Mouse (Mus musculus): ENCODE measurements around the gene Il21.

Gene Il21

DNA sequence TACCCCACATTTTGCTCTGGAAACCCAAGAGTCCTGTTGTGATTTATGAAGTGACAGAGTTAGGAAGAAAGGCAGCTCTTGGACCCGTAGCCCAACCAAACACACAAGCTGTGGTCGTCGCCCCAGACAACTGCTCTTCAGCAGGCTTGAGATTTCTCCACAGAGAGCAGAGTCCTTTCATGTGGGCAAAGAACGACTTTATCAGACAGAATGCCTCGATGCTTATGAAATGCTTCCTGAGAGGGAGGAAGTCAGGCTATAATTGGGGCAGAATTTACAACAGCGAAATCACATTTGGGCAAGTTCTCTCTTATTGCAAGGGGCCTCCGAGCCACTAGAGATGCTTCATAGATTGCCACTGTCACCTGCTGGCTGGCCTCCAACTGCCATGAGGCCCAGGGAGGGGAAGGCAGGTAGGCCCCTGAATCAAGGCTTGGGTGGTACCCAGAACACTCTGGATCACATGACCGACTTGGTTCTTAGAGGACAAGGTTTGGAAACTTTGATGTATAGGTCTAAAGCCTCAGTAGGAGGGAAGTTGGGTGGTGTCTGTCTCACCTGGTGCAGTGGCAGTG, 27.1 kb downstream of the Il21 start:
- no peak for TF ChIP-seq GATA4 (IDR thresholded peaks at IDR 0.05; ENCODE audit: insufficient replicate concordance, low read length)

DNA sequence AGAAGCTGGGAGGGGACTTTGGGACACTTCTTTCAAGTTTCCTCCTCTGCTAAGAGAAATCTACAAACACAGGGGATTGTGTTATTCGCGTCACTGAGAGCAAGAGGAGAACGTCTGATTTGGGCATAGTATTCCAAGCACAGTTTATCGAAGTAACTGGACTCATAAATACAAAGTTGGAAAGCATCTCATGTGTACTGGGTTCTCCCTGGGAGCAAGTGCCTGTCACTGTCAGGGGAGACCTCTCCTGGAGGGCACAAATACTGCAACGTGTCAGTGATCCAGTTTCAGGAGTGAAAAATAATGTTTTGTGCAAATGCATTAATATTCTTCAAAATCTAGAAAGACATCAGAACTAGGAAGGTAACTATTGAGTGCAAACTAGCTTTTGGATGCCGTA, 27.9 kb downstream of the Il21 start:
- no peak for TF ChIP-seq GATA4 (IDR thresholded peaks at IDR 0.05; ENCODE audit: insufficient replicate concordance, low read length)

DNA sequence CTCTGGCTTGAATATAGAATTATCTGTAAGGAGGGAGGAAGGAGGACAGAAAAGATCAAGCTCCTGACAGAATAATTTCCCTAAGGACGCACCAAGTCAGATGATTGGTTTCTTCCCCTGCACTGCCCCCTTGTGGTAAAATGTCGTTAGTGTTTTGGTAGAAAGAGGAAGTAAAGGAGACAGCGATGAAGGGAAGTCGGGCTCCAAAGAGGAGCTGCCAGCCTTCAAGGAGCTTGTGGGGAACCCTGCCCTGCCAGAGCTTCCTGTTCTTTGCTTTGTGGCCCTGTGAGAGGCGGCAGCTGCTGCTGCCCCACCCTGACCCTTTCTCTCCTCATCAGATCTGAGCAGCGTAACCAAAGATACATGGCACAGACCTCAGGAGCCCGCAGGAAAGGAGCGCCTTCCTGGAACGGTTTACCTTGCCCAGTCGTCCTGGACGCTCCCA, 28.4 kb downstream of the Il21 start:
- TF ChIP-seq GATA4 (IDR thresholded peaks at IDR 0.05; ENCODE audit: insufficient replicate concordance, low read length) = no peak

GRCm38 (mm10) chr3:37202856-37203255, 29.6 kb downstream of the Il21 start:
- no peak for TF ChIP-seq GATA4 (IDR thresholded peaks at IDR 0.05; ENCODE audit: insufficient replicate concordance, low read length)

DNA sequence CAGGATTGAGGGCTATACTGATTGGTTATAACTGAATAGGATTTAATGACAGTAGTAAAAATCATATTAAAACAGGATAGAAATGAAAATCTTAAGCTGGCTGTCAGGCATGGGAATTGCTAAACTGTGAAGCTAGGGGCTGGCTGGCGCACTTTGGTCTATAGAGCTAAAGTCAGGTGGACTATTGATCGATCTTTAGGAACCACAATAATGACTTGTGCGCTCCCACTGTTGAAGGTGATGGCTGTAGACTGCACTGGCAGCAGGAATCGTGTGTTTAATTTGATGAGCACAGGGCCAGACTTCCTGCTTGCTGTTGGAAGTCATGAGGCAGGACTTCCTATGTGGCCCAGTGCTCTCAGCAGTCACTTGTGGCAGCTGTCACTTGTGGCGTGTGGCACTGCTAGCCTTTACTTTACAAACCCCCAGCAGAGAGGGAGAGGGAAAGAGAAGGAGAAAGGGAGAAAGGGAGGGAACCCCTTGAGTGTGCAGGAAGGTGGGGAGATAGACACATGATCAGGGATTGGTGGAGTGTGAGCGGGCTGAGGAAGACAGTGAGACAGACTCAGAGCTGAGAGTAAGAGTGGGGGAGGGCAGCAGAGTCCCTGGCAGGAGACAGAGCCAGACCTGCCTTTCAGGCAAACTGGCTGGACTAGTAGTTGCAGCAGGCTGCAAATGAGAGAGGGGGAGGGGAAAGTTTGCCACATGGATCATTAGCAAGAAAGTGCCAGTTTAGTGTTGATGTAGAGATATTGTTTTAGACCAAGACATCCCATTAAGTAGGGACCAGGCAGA, 31.1 kb downstream of the Il21 start:
- TF ChIP-seq GATA4 (IDR thresholded peaks at IDR 0.05; ENCODE audit: insufficient replicate concordance, low read length) = no peak

- no peak for TF ChIP-seq GATA4 (IDR thresholded peaks at IDR 0.05; ENCODE audit: insufficient replicate concordance, low read length)
Measured at GRCm38 (mm10) chr3:37198302-37198701, 34.1 kb downstream of the Il21 start.

DNA sequence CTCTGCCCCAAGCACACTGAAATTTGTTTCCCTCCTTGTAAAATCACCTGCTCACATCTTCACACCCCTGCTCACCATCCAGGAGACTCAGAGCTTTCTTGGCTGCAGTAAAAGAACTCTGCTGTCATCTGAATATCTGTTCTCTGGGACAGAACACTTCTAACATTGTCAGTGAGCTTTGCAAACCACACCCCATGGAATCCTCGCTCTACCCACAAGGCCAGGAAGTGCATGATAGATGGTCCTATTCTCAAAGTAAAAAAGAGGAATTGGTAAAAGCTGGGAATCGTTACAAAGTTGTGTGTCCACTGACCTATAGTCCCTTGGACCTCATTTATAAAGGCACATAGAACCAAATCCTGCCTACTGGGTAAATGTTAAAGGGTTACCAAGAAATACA, 40.5 kb downstream of the Il21 start:
- no peak for TF ChIP-seq GATA4 (IDR thresholded peaks at IDR 0.05; ENCODE audit: insufficient replicate concordance, low read length)

DNA sequence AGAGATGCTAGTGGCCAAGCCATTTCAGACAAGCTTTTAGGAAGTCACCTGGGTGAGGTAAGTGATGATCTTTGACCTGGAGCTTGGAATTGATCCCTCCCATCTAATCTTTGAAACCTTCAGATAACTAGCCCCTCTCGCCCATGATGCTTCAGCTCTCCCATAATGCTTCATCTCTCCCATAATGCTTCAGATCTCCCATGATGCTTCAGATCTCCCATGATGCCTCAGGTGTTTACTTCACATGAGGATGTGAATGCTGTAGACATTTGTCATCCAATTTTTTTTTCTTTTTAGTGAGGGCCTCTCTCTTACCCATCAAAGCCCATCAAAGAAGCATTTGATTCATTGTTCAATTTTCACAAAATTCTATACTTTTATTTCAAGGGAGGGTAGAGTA, 46.9 kb downstream of the Il21 start:
- no peak for TF ChIP-seq GATA4 (IDR thresholded peaks at IDR 0.05; ENCODE audit: insufficient replicate concordance, low read length)

- no peak for TF ChIP-seq GATA4 (IDR thresholded peaks at IDR 0.05; ENCODE audit: insufficient replicate concordance, low read length)
Measured at GRCm38 (mm10) chr3:37182415-37183269, 49.8 kb downstream of the Il21 start.

DNA sequence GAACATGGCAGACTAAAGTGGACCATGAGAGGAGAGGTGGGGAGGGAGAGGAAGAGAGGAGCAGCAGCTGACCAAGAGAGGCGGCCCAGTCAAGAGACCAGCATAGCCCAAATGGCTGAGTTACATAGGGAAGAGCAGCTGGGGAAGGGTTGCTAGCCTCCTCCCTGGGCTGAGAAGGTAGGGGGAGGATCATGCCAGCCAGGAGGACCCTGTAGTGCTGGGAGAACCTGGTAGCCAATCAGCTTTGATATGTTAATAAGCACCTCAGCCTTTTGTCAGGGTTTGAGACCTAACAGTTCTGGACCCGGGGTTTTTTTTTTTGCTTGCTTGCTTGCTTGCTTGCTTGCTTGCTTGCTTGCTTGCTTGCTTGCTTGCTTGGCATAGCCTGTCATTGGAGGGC, 51.4 kb downstream of the Il21 start:
- TF ChIP-seq GATA4 (IDR thresholded peaks at IDR 0.05; ENCODE audit: insufficient replicate concordance, low read length) = no peak

- TF ChIP-seq GATA4 (IDR thresholded peaks at IDR 0.05; ENCODE audit: insufficient replicate concordance, low read length) = no peak
Measured at GRCm38 (mm10) chr3:37180039-37180743, 52.2 kb downstream of the Il21 start.

DNA sequence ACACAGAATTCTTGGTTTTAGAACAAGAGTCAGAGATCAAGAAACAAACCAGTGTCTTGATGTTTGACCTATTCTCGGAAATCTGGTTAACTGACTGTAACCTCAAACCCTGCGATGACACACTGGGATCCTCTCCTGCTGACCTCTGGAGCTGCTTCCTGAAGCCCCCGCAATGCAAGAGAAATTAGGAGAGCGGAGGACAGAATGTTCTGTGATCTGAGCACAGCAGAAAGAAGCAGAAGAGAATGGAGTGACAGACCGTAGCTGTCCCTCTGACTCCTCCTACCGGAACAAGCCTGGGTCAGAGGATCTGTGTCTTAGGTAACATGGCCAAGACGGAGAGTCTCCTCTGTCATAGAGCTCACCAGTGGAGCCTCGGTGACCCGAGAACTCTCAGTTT, 53.0 kb downstream of the Il21 start:
- no peak for TF ChIP-seq GATA4 (IDR thresholded peaks at IDR 0.05; ENCODE audit: insufficient replicate concordance, low read length)

DNA sequence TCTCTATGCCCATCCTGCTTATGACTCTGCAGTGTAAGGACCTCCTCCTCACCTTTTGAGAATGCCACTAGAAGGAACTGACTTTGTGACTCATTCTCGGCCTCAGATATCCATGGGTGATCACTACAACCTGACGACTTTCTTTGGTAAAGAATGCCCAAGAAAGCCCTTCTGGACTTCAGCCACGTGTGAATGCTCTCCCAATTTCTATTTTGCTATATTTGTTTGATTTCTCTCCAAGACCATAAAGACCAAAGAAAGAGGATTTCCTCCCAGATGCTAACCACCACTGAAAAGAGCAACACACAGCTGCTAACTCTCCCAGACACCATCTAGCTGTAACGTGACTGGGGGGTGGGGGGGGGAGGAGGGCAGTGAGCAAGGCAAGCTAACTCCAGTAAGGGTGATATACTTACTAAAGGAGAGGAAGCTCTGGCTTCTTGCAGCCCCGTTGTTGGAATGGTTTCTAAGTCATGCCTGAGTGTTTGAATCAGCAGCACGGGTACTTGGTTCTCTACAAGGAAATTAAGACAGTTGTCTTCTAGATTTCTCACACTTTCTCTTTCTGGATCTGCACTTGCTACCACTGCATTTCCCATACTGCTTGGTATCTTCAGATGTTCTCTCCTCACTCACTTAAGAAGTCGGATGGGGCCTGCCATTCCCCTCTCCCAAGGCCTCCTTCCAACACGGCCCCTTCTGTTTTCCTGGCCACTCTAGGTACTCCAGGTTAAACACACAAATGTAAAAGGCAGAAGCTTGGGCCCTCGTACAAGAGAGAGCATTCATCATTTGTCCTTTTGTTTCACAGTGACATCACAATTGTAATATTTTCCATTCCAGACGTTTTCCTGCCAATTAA, 57.5 kb downstream of the Il21 start:
- TF ChIP-seq GATA4 (IDR thresholded peaks at IDR 0.05; ENCODE audit: insufficient replicate concordance, low read length) = no peak

DNA sequence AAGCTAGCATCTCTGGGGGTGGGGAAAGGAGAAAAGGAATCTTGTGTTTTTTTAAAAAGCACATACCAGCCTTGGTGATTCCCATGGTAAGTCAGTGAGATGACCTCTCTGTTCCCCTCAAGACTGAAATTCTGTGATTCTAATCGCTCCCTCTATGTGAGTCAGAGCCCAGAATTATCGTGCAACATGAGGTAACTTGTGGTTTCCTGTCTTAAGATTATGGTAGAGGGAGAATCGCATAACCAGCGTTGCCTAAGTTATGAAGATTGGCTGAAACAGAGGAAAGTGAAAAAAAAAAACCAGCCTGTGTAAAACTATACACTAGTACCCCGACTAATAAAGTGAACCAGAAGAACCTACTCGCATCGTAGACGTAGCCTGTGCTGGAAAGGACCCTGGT, 59.2 kb downstream of the Il21 start:
- no peak for TF ChIP-seq GATA4 (IDR thresholded peaks at IDR 0.05; ENCODE audit: insufficient replicate concordance, low read length)
